Mouse (Mus musculus) ovary, postnatal 14 days (tissue): Measurements from ENCODE around the gene Tmem239.
A peak's percentile ranks its signal among the peaks of the same experiment; 100 is the strongest.

Experiments used
- DNase-seq: peaks from one replicate; pipeline ENCODE4 v3.0.0; 2022; ENCODE audit warnings: low spot score

Gene Tmem239

DNA sequence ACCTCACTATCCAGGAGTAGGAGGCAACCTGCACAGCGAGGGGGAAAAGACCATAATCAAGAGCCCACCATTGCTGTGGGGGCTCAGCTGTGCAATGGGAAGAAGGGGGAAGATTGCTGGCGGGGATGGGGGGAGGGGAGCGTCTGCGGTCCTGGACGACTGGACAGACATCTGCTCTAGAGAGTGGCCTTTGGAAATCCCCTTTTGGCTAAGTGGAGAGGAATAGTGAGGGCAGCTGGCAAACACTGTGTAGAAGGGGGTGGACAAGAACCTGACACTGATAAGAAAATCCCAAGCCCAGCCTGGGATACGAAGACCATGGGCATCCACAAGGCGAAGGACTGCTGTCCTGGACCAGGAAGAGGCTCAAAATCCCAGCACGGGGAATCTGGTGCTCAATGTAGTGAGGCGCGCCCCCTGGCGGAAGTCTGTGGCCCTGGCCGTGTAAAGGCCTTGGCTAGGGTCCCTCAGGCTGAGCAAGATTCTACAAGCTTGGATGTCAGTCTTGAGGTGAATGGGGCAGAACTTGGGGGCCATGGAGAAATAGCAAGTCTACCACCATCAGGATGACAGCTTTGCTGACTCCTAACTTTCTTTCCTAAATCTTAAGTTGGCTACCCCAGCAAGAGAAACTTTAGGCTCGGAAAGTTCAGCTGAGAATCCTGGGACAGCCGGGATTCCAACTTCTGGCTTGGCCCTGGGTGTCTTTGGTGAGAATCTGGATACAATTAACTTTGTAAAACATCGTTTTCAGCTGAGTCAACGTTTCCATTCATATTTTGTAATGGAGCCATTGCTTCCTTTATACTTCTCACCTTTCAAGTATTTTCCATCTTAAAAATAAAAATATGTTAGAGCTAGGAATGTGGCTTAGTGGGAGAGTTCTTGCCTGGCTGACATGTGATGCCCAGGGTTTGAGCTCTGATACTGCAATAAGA is 5.5 kb downstream of the Tmem239 start:
- peak; percentile 93 for DNase-seq

DNA sequence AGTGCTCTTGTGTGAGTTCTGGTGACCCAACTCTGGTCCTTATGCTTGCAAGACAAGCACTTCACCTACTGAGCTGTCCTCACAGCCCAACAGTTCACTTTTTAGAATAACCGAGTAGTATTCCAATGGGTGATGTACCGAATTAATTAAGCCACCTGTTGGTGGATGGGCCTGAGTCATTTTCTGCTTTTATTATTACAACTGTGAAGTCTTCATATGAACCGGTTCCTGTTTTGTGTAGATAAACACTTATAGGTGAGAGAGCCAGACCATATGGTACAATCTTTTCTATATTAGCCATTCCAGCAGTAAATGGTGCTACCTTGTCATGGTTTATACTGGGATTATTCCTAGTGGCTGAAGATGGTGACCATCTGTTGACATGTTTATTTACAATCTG is 6.5 kb downstream of the Tmem239 start:
- DNase-seq = no peak

DNA sequence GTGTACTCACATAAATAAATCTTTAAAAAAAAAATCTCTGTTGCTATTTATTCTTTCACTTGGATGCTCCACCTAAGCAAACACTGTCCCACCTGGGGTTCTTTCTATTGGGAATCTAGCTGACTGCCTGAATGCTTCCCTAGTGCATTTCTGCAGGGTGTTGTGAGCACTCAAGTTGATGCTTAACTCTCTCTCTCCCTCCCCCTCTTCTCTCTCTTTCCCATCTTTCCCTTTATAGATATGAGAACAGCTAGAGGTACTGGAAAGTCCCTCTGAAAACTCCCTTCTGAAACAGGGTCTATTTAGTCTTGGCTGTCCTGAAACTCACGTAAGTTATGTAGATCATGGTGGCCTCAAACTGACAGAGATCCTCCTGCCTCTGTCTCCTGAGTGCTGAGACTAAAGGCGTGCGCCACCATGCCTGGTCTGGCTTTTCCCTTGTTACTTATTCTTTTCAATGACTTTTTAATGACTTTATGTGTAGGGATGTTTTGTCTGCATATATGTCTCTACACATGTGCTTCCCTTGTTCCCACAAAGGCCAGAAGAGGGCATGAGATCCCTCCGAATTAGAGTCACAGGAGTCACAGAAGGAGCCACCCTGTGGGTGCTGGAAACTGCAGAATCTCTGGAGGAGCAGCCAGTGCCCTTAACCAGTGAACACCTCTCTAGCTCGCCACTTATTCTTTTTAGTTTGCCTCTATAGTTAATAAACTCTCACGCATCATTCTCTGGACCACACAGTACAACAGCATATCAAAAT is 8.0 kb downstream of the Tmem239 start:
- no peak for DNase-seq

DNA sequence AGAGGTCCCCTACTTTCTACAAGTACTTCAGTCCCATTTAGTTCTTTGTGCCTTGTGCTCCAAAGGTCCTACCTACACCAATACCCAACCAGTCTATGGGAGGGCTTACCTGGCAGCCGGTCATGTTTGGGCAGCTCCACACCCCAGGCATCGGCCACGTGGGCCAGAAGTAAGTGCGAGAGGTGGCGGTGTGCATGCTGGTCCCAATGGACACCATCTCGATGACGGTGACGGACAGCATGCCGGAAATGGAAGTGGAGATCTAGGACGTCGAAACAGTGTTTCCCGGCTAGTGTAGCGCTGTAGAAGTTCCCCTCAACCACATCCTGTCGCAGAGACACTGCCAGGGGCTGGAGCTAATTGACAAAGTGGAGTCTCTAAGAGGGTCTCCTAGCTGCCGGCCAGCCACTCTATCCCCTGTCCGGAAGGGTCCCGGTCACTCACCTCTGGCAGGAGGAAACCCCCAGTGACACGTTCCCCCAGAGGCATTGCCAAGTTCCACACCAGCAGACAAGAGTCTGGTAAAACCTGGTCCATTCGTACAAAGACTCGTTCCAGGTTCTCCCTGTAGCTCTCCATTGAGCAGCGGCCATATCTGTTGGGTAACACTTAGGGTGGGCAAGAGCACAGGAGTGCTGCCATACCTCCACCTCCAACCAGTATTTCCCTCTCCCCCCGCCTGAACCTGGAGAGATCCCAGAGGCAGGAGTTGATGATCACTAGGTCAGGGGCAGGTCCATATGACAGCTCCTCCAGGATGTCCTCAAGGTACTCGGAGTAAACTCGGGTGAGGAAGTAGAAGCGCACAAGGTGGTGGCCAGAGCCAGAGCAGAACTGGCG is 15.7 kb downstream of the Tmem239 start:
- DNase-seq = no peak

DNA sequence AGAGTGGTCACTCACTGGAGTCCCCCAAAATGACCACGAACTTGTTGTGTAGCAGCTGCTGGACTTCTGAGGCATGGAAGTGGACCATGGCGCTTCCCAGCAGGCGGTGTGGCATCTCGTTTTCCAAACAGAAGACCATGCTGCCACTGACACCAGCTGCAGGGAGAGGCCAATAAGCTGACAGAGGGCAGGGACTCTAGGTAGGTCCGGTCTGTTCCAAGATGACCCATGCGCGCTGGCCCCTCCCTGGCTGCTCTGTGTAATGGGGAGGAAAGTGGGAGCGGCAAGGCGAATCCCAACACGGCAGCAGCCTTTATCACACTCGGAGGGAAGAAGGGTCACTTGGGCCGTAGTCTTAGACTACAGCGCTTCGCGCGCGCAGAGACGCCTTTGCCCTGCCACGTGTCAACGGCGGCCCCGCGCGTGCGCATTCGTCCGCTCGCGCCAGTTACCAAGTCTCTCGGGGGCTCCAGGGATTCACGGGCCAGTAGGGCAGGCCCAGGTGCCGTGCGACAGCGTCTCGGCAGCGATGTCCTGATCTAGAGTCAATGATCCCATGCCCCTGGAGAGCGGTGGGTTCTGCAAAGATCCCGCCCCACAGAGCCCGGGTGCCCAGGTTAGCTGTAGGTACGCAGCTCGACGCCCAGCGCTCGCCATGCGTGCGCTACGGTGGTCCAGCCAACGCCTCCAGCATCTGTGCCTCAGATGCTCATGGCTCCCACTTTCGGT is 17.3 kb downstream of the Tmem239 start:
- DNase-seq = peak; percentile 72

DNA sequence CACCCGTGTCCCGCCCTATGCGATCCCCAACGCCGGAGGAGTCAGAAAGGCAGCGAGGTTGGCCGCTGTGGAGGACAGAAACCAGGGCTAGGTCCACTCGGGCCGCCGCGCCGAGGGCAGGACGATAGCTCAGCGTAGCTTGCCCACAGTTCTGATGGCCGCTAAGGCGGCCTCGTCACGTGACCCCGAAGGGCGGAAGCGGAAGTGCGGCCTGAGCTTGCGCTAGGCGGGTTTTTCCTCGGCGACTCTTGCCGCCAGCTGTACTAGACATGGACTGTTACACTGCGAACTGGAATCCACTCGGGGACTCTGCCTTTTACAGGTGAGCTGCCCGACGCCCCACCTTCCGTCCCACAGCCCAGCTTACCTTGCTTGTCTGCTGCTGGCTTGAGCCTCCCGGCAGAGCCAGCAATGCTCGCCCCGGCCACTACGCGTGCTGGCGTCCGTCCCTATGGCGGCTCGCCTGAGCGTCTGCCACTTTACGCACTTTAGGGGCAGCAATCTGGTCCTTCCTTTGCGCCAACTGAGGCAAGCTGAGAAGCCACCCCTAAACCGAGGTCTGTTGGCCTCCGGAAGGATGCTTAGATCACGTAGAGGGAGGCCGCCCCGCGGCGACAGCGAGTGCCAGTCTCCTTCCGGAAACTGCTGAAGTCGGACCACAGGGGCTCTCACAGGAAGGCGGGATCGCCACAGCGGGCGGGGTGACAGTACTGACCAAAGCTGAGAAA is 18.0 kb downstream of the Tmem239 start, which contains the start of the genes Vps16 and Pced1a:
Gene Vps16 (plus strand): TSS at position 214 of the 728 bp plus-strand sequence.
Gene Pced1a (minus strand): TSS at position 576 of the 728 bp plus-strand sequence.
- DNase-seq = peak; percentile 87

DNA sequence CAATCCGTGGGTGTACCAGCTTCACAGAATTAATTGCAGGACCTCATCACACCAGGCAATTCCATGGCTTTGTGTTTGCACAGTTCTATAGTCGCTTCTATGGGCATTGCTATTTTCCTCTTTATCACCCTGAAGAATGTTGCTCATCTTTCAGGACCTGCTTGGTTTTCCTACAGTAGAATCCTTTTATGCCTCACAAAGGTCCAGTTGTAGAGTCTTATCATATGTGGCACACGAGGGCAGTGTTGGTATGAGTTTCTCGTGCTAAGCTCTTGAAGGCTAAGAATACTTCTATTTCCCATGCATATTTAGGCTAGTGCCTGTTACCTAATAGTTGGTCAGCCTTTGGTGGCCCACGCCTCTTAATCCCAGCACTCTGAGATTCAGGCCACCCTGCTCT is 18.8 kb downstream of the Tmem239 start:
- DNase-seq = no peak

DNA sequence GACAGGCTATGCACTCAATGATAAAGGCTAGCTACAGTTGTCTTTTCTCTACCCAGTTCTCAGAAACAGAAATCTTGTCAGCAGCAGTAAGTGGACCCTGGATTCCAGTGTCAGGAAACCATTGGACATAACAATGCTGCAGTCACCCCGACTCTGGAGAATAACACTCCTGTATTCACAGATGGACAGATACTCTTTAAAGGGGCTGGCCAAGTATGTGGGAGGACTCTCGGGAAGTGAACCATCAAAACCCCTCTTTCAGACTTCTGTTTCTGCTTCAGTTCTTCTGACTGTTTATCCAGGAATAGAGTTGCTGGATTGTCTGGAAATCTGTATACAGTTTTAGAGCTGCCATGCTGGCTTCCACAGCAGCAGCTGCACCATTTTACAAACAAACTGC is 23.6 kb downstream of the Tmem239 start:
- no peak for DNase-seq

DNA sequence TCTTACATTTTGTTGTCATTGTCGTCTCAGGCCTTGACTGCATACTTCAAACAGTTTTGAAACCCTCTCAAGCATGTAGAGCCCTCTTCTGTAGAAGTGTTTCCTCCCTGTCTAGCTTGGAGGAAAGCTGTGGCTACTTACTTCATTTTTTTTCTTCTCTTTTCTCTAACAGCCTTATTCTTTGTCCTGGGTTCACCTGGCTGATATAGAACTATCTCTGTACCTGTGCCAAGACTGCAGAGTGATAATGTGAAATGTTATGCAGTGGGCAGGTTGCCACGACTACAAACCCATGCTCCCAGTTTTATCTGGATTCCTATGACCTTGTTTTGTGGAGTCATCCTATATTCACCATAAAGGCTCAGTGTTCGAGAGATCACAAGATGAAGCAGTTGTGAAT is 24.2 kb downstream of the Tmem239 start:
- DNase-seq = no peak

DNA sequence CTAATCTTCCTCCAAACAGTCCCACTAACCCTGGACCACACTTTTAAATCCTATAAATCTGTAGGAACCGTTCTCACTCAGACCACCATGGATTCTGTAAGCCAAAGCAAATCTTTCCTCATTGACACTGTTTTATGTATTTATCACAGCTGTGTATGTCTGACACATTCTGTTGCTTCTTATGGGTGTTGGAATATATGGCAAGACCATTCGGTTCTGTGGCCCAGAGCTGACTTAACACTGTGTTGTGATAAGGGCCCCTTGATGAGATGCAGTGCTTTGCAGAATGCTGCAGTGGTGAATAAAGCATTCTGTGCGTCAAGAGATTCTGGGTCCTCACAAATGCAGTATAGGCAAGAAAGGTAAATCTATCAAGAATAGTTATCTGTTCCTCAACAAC is 25.9 kb downstream of the Tmem239 start:
- no peak for DNase-seq

DNA sequence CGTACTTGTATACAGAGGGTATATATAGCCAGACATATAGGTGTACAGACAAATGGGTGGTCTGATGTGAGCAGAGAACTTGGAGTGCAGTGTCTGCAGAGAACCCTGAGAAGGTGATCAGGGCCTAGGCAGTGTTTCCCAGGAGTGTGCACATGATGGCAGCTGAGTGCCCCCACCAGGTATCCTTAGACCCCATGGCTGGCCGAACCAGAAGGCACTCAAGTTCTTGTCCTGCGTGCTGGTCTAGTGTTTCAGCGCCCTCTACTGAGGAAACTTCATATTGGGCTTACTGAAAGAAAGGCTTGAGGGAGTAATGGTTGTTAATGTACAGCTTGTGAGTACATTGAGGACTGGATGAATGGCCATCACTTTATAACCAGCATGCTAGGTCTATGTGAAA is 26.9 kb downstream of the Tmem239 start:
- no peak for DNase-seq

DNA sequence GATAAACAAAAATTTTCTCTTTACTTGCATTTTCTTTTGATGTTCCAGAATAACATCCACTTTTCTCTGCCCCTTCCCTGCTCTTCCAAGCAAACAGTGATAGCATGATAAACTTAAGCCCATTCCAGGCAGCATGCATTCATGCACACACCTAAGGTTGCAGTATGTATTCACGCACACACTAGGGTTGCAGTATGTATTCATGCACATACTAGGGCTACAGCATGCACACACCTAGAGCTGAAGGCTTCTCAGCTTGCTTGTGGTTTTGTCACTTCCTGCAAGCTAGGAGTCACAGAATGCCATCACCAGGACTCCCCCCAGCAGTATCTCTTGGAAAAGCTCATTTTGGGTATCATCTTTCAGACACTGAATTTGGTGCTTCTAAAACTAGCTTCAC is 30.5 kb downstream of the Tmem239 start:
- no peak for DNase-seq

DNA sequence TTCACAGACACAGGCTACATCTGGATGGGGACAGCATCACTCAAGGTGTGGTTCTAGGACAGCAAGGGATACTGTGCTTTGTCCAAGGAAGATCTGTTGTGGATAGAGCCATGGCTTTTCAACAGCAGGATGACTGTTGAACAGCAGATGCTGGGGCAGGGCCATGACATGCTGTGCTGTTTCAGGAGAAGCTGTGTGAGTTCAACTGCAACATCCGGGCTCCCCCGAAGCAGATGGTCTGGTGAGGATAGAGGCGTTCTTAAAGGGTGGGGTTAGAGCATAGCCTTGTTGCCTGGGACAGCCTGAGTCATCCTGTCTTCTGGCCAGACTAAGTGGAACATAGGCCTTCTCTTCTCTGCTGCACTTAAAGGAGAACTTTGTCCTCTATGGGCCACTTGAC is 32.6 kb downstream of the Tmem239 start:
- no peak for DNase-seq

DNA sequence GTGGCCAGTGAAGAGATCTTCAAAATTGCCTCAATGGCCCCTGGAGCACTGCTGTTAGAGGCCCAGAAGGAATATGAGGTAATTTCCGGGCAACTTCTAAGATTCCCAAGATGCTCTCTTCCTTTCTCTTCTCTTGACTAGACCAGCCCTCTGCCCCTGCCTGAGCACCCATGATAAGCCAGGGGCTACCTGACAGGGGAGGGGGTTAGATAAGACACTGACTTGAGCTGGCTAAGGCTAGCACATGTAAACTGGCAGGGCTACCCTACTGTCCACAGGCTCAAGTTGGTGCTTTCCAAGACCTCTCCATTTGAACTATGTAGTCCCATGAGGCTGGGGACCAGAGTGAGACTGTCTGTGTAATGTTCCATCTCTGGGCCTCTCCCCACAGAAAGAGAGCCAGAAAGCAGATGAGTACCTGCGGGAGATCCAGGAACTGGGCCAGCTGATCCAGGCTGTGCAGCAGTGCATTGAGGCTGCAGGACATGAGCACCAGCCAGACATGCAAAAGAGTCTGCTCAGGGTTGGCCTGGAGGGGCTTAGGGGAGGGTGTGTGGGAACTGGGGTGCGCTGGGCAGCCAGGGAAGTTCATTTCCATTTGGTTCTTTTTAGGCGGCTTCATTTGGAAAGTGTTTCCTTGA is 33.7 kb downstream of the Tmem239 start:
- no peak for DNase-seq

DNA sequence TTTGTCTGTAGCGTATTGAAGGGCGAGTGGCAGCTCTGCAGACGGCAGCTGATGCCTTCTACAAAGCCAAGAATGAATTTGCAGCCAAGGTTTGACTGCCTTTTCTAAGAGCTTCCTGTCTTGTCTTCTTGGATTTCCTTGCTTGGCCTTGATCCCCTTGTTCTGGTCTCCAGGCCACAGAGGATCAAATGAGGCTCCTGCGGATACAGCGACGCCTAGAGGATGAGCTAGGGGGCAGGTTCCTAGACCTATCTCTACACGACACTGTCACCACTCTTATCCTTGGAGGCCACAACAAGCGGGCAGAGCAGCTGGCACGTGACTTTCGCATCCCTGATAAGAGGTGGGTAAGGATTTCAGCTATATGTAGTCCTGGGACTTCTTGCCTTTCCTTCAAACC is 35.9 kb downstream of the Tmem239 start:
- no peak for DNase-seq

DNA sequence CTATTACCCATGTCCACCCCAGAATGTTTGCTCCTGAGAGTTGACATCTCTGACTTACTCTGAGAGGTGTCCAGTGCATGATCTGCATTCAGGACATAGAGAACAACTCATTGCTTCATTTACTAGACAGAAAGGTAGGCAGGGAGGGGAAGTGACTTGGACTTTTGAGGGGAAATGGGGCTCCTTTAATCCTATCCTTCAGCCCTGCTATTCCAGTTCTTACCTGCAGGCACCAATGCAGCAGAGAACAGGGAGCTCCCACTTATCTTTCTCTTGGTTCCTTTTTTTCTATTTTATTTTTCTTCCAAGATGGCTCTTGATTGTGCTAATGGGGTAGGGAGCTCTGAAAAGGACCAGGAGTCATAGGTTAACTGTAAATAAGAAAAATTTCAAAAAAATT is 42.2 kb downstream of the Tmem239 start:
- DNase-seq = no peak

DNA sequence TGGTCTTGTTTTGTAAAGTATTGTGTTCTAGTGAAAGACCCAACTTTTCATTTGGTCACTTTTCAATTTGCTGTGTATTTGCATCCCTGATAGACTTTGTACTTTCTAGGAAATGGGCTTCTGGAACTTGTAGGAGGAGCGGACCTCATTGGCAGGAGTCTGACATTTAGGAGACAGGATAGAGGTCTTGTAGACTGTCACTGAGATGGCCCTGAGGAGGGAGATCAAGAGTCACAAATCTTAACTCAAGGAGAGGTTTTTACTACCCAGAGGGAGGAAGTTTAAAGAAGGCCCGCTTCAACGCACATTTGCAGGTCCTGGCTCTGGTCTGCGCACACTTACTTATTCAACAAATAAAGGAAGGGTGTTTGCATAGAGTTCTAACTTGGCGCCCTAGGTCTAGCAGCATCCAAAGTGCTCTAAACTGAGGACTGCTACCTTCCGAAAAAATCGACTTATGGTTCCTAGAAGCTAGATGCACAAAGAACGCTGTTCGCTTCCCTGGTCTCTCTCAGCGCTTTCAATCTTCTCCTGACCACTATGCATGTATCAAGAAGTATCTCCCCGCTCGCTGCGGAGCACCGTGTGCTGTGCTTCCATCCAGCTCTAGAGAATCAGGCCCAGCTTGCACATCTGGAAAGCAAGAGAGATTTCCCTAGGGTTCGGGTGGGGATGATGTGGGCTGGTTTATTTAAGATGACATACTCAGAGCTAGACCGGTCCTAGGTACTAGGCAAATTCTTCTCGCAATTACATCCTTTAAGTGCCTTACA is 42.9 kb downstream of the Tmem239 start:
- DNase-seq = no peak

DNA sequence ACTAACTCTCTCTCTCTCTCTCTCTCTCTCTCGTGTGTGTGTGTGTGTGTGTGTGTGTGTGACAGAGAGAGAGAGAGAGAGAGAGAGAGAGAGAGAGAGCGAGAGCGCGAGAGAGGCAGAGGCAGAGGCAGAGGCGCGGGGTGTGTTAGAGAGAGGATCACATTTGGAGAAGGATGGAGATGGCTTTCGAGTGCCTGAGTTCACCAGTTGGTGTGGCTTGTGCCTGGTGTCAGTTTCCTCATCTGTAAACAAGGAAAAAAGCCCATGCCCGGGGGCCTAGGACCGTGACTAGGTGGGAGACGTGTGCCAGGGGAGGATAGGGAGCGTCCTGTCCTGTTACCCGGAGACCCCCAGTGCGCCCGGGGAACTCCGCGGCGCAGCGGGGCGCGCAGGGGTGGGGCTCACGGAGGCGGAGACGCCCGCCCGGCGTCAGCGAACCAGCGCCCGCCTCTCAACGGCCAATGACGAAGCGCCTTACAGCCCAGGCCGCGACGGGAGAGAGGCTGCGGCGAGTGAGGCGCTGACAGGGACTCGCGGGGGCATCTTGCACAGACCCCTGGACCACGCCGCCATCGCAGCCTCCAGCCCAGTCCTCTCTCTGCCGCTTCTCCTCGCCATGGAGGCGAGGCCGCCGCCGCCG is 43.6 kb downstream of the Tmem239 start, which contains the start of gene Ptpra:
Gene Ptpra (plus strand): TSS at position 485 of the 640 bp plus-strand sequence.
- peak; percentile 89 for DNase-seq

DNA sequence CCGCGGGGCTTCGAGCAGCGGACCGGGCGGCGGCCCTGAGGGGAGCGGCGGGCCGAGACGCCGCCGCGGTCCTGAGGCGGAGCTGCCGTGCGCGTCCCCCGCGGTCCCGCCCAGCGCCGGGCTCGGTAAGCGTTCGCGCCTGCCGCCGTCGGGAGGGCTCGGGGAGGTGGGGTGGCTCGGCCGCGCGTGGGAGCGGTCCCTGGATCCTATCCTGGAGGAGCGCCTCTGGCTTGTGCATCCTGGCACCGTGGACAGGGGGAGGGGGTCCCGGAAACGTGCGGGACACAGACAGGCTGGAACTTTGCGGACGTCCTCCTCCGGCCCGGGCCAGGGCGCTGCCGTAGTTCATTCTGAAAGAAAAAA is 44.1 kb downstream of the Tmem239 start:
- peak; percentile 56 for DNase-seq
